Mouse (Mus musculus) left cerebral cortex, adult 2 months (tissue): ENCODE measurements around the gene Efcab12. TPM values are rescaled to one million over a fixed set of nuclear protein-coding genes. Genes with fewer than 3 reads are reported as not detected.

Experiments used
- DNase-seq, 2 experiments: peaks; one replicate each; pipeline ENCODE4 v3.0.0; 2021 to 2022; ENCODE audit warnings: low spot score in 2 of 2, mixed read lengths in 1 of 2; ENCODE audit errors: extremely low spot score in 1 of 2
- H3K27ac ChIP-seq: fragments of 200-600 bp; 2 replicates; pipeline ENCODE4 v1.8.1; 2022
- H3K4me3 ChIP-seq: fragments of 200-600 bp; 2 replicates; pipeline ENCODE4 v1.8.1; 2022
- CTCF ChIP-seq: fragments of 200-600 bp; IDR thresholded peaks from 2 replicates; pipeline ENCODE4 v1.8.1; 2022; ENCODE audit warnings: antibody characterized with exemption, mild to moderate bottlenecking, moderate library complexity
- intact Hi-C: fragments of 180-260 bp; cut with DNase I; formaldehyde crosslinking; loops from one replicate; pipeline ENCODE4 v1.15.1; 2025
- total RNA-seq, 2 experiments: library from RNA; stranded (reverse); gene quantifications; 2 replicates each; pipeline ENCODE4 v1.2.3; 2021

Efcab12 gene
- total RNA-seq, 2 experiments from 2014 or later, result 5.4 to 6.1 TPM

DNA sequence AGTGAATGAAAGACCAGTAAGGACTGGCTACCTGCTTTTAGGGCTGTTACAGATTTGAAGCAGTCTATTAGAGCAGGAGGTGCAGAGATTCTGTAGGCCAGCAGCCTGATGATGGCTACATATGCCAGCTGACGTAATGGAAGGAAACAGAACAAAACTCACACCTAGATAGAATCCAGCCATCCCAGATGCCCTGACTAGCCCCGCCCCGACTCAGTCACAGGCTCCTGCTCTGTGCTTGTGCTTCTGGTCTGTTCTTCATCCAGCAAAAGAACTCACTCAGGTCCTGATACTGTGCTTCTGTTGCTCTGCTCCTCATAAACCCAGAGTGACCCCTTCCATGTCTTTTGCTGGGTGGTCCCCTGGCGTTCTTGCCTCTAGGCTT, 18.1 kb upstream of the Efcab12 start:
- intact Hi-C loops, result no loop called here

DNA sequence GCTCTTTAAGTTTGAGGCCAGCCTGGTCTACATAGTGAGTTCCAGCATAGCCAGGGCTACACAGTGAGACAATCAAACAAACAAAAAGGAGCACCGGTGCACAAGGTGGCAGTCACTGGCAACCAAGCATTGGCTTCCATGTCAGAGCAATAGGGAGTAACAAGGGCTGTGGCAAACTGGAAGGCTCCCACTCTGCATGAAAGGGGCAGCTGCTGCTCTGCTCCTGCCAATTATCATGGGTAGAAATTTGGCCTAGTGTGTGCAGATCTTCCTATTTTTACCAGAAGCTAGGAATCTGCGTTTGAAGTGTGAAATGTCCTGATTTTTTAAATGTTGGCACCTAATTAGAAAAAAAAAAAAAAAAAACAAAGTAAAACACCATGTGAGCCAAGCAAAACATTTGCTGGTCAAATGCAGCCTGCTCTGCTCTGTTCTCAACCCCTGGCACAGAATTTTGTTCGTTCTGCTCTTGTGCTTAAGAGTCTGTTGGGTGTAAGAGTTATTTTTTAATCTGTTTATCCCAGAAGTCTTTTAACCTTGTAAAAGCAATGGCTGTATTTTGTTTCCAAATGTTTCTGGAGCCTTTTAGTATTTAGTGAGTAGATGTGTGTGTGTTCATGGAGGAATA, 17.6 kb upstream of the Efcab12 start:
- intact Hi-C loops, result no loop called here
- H3K4me3 ChIP-seq, result no peak overlapping the region
- DNase-seq, result no peak
- H3K27ac ChIP-seq, result peak overlapping the region; percentile 24; the same call in 1 of the 2 replicates
- TF ChIP-seq CTCF, result no peak

More for the DNA sequence above, 18.1 kb upstream of the Efcab12 start:
- no peak for TF ChIP-seq CTCF
- no peak for DNase-seq
- H3K27ac ChIP-seq, result peak overlapping the region; percentile 36; the same call in 1 of the 2 replicates
- no peak overlapping the region for H3K4me3 ChIP-seq

DNA sequence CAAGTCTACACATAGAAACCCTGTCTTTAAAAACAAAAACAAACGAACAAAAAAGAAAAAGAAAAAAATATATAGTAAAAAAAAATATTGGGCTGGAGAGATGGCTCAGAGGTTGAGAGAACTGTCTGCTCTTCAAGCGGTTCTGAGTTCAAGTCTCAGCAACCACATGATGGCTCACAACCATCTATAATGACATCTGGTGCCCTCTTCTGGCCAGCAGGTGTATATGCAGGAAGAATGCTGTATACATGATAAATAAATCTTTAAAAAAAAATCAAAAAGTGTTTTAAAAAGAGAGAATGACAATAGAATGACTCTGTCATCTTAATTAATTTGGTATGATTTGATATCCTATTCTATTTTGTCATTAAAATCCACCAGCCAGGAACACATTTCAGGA, 16.2 kb upstream of the Efcab12 start:
- TF ChIP-seq CTCF, result peak; percentile 55
- intact Hi-C loops, result loop anchor here (5.0 kb wide), 1 partner anchor 138 kb away; no protein-coding TSS in a partner anchor
- DNase-seq, result no peak
- H3K4me3 ChIP-seq, result no peak overlapping the region
- H3K27ac ChIP-seq, result no peak overlapping the region

DNA sequence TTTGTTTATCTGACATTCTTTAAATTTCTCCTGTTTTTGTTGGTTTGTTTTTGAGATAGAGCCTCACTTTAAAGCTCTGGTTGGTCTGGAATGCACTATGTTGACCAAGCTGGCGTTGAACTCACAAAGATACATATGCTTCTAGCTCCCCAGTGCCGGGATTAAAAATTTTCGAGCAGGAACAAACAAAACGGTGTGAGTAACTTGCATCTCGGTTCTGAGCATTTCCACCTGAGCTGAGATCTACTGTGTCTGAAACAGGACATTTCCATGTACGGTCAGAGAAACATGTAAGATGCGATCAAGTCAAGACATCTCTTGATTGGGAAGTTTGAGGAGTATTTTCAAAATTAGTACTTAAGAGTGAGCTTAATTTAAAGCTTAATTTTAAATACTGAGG, 15.8 kb upstream of the Efcab12 start:
- H3K27ac ChIP-seq, result peak overlapping the region; percentile 86
- H3K4me3 ChIP-seq, result peak overlapping the region; percentile 56
- no peak for TF ChIP-seq CTCF
- intact Hi-C loops, result loop anchor here (2.0 to 5.0 kb wide), 2 partner anchors 37 to 138 kb away; no protein-coding TSS in a partner anchor
- DNase-seq, result no peak

DNA sequence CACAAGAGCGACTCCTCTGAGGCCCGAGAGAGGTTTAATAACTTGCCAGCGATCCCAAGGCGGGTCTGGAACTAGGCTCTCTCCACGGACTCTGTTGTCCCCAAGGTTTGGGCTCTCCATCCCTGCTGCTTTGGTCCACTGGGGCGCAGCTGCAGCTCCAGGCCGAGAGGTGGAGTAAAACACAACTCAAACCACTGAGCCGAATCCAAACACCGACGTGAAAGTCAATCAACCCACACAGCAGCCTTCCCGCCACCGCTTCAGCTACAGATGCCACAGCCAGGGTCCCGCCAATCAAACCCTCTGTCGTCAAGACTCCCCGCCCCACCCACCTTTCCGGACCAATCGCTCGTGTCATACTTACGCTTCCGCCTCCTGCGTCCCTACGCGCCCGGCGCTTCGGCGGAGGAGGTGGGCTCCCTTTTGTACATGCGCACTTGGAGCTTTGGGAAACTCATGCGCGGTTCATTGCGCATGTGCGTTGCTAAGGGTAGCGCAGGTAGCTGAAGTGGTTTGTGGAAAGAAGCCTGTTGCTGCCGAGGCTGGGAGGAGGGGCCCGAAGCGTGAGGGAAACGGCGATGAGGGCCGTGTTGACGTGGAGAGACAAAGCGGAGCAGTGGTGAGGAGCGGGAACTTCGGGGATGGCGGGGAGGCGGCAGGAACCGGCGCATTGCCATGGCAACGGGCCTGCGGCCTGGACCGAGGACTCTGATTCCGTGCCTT, 15.0 kb upstream of the Efcab12 start, which contains the start of the genes Mbd4 and Ift122:
Gene Mbd4, minus strand, starts transcription at position 281 of the 723 bp plus-strand sequence.
Gene Ift122, plus strand, starts transcription at position 380 of the 723 bp plus-strand sequence.
- peak; percentile 46 for TF ChIP-seq CTCF
- Histone ChIP-seq H3K4me3 (peak within 1 kb of the TSS; percentile 56), H3K27ac (peak within 1 kb of the TSS; percentile 86)
- intact Hi-C loops, result loop anchor here (2.0 to 5.0 kb wide), 2 partner anchors 38 to 139 kb away; no protein-coding TSS in a partner anchor
- peak; percentile 97 to 99 for DNase-seq

DNA sequence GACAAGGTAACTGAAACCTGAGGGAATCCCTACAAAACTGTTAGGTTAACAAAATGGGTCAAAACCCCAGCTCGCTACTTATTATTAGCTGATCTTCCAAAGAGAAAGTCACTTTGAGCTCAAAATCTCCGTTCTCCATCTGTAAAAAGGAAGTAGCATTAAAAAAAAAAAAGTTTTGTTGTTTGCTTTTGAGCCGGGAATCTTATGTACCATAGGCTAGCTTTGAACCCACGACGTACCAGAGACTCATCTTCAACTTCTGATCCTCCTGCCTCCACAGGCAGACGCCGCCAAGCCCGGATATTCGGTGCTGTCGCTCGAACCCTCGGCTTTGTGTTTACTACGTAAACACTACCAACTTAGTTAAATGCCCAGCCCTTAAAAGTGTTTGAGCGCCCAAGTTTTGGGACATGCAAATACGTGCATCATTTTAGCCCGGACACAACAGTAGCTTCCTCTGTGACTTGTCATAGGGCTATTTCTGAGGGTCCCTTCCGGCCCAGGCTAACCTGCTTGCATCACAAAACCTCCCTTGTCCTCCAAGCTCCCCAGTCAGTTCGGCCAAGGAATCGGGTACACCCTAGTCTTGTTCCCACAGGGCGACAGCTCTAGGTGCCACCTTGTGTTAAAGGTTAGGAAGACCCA, 14.4 kb upstream of the Efcab12 start:
- Histone ChIP-seq H3K27ac (peak overlapping the region; percentile 62), H3K4me3 (peak overlapping the region; percentile 56)
- DNase-seq, result peak in 1 of 2 experiments; percentile 20
- intact Hi-C loops, result loop anchor here (2.0 to 5.0 kb wide), 2 partner anchors 38 to 140 kb away; no protein-coding TSS in a partner anchor
- no peak for TF ChIP-seq CTCF

DNA sequence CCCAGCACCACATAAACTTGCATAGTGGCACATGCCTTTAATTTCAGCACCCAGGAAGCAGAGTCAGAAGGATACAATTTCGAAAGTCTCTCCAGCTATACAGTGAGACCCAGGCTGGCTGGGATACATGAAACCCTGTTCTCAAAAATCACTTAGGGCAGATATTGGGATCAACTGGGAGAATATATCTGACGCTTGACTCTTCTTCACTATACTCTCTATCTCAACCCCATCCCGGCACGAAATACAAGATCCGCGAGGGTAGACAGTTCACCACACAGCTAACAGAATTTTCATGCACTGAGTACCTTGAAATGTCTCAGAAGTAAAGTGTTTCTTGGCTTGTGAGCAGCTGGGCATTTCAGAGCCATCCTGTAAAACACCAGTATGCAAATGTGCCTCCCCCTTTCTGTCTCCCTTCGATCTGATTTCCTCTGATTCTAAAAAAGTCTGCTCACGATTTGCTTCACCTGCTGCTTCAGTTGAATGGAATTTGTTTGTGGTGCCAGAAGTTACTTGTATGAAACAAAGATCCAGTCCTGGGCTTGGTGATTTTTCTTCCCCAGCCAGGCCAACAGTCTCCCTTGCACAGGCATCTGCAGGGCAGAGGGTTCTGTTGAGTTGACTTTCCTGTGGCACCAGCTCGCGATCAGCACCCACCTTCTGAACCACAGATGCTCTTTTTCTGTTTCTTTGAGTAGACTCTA, 10.5 kb upstream of the Efcab12 start:
- intact Hi-C loops, result no loop called here
- no peak for TF ChIP-seq CTCF
- no peak overlapping the region for H3K4me3 ChIP-seq
- no peak for DNase-seq
- no peak overlapping the region for H3K27ac ChIP-seq

DNA sequence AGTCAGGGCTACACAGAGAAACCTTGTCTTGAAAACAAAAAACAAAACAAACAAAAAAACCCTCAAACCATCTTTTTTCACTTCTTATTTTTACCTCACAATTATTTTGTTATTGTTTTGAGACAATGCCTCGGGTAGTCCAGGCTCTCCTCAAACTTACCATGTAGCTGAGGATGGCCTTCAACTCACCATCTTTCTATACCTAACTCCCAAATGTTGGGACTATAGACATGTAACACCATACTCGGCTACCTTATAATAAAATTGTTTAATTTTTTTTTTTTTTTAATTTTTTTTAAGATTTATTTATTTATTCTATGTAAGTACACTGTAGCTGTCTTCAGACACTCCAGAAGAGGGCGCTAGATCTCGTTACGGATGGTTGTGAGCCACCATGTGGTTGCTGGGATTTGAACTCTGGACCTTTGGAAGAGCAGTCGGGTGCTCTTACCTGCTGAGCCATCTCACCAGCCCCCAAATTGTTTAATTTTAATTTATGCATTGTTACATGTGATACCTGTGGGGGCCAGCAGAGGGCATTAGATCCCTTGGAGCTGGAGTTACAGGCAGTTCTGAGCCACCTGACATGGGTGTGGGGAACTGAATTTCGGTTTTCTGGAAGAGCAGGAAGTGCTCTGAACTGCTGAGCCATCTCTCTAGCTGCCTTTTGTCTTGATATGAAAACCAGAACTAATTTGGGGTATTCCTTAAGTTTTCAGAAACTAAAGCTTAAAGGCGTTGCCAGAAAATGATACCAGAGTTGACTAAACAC, 8.6 kb upstream of the Efcab12 start:
- peak; percentile 54 to 62 for DNase-seq
- H3K4me3 ChIP-seq, result no peak overlapping the region
- peak; percentile 74 for TF ChIP-seq CTCF
- intact Hi-C loops, result no loop called here
- no peak overlapping the region; the same call in 1 of the 2 replicates for H3K27ac ChIP-seq

DNA sequence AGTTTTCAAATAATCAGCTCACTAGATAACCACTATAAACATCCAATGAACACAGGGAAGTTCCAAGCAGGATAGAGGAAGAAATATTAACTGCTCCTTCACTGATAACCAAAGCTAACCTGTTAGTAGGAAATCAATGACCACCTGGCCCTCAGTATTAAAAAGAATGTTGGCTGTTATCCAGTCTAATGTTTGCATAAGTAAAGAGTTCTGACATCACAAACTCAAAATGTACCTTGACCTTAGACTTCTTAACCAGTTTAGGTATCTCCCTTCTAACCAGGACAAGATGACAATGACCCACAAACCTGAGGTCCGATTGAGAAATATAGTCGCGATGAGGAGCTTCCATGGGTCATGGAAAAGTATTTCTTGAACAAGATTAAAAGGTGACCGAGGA, 6.8 kb upstream of the Efcab12 start:
- no peak for TF ChIP-seq CTCF
- Histone ChIP-seq H3K27ac (no peak overlapping the region), H3K4me3 (no peak overlapping the region)
- intact Hi-C loops, result no loop called here
- DNase-seq, result no peak

DNA sequence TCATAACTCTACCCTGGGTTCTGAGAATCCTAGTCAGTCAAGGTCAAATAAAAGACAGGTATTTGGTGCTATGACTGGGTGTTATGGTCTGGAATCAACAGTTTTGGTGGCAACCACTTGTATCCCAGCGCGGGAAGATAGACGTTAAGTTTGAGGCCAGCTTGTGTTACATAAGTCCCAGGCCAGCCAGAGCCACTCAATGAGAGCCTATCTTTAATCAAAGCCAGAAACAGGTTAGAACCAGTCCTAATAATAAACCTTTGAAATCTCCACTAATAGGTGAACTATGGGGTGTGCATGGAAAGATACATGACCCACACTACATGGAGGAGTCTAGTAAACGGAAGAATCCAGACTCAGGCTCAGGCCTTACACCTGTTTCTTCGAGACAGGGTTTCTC, 533 bp upstream of the Efcab12 start:
- Histone ChIP-seq H3K27ac (peak overlapping the region; percentile 76), H3K4me3 (peak overlapping the region; percentile 46)
- no peak for TF ChIP-seq CTCF
- DNase-seq, result no peak
- intact Hi-C loops, result no loop called here

DNA sequence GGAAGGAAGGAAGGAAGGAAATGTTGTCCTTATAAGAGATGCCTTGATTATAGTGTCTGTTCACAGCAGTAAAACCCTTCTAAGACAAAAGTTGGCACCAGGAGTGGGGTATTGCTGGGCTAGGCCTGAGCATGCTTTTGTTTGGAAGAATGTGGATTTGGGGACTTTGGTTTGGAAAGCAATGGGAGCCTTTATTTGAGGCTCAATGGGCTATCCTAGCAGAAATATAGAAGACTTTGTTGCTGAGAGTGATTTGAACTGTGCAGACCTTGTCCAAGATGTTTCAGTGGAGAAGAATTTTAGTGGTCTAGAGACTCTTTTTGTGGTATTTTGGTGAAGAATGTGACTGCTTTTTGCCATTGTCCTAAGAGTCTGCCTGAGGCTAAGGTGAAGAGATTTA, 4.4 kb downstream of the Efcab12 start:
- Histone ChIP-seq H3K27ac (no peak overlapping the region), H3K4me3 (no peak overlapping the region)
- TF ChIP-seq CTCF, result no peak
- intact Hi-C loops, result no loop called here
- DNase-seq, result no peak
